Mouse (Mus musculus) limb, embryonic 10.5 days (tissue): ENCODE data around the gene Bcat1. TPM values are rescaled to one million over a fixed set of nuclear protein-coding genes. Genes with fewer than 3 reads are reported as not detected.

Source experiments
- DNase-seq: peaks from one replicate; pipeline ENCODE4 v3.0.0-alpha.2; 2017; ENCODE audit warnings: low spot score
- H3K27ac ChIP-seq: fragments of 300-500 bp; sonication (generic); 2 replicates; pipeline ENCODE4 v1.5.1; 2016; ENCODE audit warnings: mild to moderate bottlenecking
- H3K27me3 ChIP-seq: fragments of 300-500 bp; sonication (generic); 2 replicates; pipeline ENCODE4 v1.6.1; 2016; ENCODE audit warnings: low read depth, mild to moderate bottlenecking; ENCODE audit not compliant: poor library complexity, severe bottlenecking
- H3K36me3 ChIP-seq: fragments of 300-500 bp; sonication (generic); 2 replicates; pipeline ENCODE4 v1.6.1; 2016; ENCODE audit warnings: mild to moderate bottlenecking, moderate library complexity
- H3K4me1 ChIP-seq: fragments of 300-500 bp; sonication (generic); 2 replicates; pipeline ENCODE4 v1.6.1; 2016
- H3K4me3 ChIP-seq: fragments of 300-500 bp; sonication (generic); 2 replicates; pipeline ENCODE4 v1.5.1; 2016; ENCODE audit warnings: mild to moderate bottlenecking, moderate library complexity
- H3K9me3 ChIP-seq: fragments of 300-500 bp; sonication (generic); replicated peaks from 2 replicates; pipeline ENCODE4 v1.6.1; 2016; ENCODE audit warnings: mild to moderate bottlenecking
- WGBS: fragments of 180-500 bp; shearing (Covaris S2); methylation state at CpG from one replicate; pipeline ENCODE4 v1.1.7; 2016; 5-methylcytosine and 5-hydroxymethylcytosine counted together
- polyA plus RNA-seq: library from polyadenylated mRNA; unstranded; fragments of >200 nt; fragmentation: Nextera tagmentation; extraction: Ambion mirVana; gene quantifications from 2 replicates; pipeline ENCODE4 v1.2.1, GENCODE M21; 2016

The Bcat1 gene
- polyA plus RNA-seq, 1 experiment from 2014 or later: 66.0 TPM

DNA sequence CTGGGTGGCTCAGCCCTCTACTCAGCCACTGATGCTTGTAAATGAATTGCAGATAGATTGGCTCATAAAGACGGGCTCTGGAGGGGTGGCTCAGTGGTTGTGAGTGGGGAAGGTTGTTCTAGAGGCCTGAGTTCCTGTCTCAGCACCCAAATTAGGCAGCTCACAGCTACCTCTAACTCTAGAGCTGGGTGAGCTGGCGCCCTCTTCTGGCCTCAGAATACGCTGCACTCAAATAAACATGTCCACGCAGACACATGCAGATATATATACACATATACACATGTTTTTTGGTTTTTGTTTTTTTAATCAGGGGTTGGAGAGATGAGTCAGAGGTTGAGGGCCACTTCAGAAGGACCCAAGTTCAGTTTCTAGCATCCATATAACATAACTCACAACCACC is 105.1 kb downstream of the Bcat1 start:
- 81% methylated on average over 4 of the region's 4 CpGs for WGBS
- Histone ChIP-seq H3K27ac (no peak overlapping the region), H3K36me3 (no peaks in the 10 kb centered on the region), H3K9me3 (no peaks in the 10 kb centered on the region; the same call in 1 of the 2 replicates), H3K4me1 (no peaks in the 10 kb centered on the region), H3K27me3 (no peaks in the 10 kb centered on the region), H3K4me3 (no peak overlapping the region)
- DNase-seq: no peak

DNA sequence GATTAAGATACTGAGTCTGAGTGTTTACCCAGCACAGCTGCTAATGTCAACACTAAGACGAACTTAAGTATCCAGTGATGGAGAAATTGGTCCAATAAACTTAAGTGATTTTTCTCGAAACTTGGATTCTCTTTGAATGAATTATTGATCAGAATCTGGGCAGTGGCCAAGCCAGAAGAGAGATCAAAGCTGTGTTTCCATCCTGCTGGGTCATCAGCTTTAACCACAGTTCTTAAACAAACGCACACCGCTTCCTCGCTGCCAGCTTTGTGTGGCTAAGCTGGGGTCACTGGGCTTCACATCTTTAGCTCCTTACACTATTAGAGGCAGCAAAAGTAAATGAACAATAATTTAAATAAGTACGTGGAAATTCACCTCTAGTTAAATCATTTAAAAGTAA is 108.4 kb downstream of the Bcat1 start:
- Histone ChIP-seq H3K4me1 (no peaks in the 10 kb centered on the region), H3K9me3 (no peaks in the 10 kb centered on the region), H3K27me3 (no peaks in the 10 kb centered on the region), H3K4me3 (no peak overlapping the region), H3K36me3 (no peaks in the 10 kb centered on the region), H3K27ac (no peak overlapping the region)
- 59% methylated on average over 6 of the region's 6 CpGs for WGBS
- DNase-seq: no peak

DNA sequence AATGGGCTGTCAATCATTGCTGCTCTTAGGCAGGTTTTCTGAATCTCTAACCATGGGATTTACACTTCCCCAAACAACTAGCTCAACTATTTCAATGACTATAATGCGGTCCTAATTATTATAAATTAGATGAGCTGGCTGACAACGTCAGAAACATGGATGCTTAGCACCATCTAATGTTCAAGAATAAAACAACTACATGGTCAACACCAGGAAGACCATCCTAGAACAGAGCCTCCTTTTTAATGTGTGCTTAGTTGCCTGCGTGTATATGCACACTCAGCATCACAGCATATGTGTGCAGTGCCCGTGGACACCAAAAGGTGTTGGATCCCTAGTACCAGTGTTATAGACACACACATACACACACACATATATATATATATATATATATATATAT is 111.8 kb downstream of the Bcat1 start:
- H3K36me3 ChIP-seq: no peaks in the 10 kb centered on the region
- H3K27ac ChIP-seq: no peak overlapping the region
- no peak for DNase-seq
- WGBS: 87% methylated on average over 4 of the region's 4 CpGs
- peaks cover 5% of the 10 kb centered on the region; the same call in 1 of the 2 replicates for H3K4me1 ChIP-seq
- no peak overlapping the region for H3K4me3 ChIP-seq
- H3K9me3 ChIP-seq: no peaks in the 10 kb centered on the region
- no peaks in the 10 kb centered on the region for H3K27me3 ChIP-seq

DNA sequence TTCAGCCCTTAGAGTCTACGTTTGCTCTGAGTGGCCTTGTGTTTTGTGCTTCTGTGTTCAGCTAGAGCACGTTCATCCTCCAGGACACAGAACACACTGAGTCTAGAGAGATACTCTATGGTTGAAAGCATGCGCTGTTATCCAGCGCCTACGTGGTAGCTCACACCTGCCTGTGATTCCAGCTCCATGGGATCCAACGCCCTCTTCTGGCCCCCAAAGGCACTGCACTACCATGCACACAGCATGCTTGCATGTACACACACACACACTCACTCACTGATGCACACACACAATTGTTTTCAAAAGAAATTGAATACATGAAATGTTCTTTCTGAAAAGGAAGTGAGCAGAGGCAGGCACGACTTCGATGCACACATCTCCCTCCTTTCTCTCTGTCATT is 112.8 kb downstream of the Bcat1 start:
- H3K36me3 ChIP-seq: no peaks in the 10 kb centered on the region
- H3K9me3 ChIP-seq: no peaks in the 10 kb centered on the region
- no peak overlapping the region for H3K4me3 ChIP-seq
- peaks cover 5% of the 10 kb centered on the region; the same call in 1 of the 2 replicates for H3K4me1 ChIP-seq
- H3K27me3 ChIP-seq: no peaks in the 10 kb centered on the region
- no peak for DNase-seq
- no peak overlapping the region for H3K27ac ChIP-seq
- WGBS: 85% methylated on average over 8 of the region's 8 CpGs

DNA sequence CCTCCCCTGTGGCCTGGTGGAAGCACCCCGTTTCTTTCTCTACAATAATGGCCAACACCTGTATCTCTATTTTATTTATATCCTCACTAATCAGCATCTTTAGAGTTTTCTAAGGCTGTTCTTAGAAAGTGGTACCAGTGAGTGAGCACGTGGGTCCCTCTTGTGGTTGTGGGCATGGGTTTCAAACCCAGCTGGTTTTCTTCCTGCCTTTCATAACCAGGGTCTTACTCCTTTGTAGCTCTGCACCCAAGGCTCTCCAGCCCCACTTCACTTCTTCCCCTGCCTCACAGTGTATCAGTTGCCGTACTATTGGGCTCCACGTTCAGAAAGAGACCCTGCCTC is 114.0 kb downstream of the Bcat1 start:
- H3K4me3 ChIP-seq: no peak overlapping the region
- DNase-seq: no peak
- no peaks in the 10 kb centered on the region for H3K9me3 ChIP-seq
- no peak overlapping the region for H3K27ac ChIP-seq
- WGBS: 59% methylated on average over 4 of the region's 4 CpGs
- H3K4me1 ChIP-seq: peaks cover 5% of the 10 kb centered on the region; the same call in 1 of the 2 replicates
- H3K36me3 ChIP-seq: no peaks in the 10 kb centered on the region
- H3K27me3 ChIP-seq: no peaks in the 10 kb centered on the region

DNA sequence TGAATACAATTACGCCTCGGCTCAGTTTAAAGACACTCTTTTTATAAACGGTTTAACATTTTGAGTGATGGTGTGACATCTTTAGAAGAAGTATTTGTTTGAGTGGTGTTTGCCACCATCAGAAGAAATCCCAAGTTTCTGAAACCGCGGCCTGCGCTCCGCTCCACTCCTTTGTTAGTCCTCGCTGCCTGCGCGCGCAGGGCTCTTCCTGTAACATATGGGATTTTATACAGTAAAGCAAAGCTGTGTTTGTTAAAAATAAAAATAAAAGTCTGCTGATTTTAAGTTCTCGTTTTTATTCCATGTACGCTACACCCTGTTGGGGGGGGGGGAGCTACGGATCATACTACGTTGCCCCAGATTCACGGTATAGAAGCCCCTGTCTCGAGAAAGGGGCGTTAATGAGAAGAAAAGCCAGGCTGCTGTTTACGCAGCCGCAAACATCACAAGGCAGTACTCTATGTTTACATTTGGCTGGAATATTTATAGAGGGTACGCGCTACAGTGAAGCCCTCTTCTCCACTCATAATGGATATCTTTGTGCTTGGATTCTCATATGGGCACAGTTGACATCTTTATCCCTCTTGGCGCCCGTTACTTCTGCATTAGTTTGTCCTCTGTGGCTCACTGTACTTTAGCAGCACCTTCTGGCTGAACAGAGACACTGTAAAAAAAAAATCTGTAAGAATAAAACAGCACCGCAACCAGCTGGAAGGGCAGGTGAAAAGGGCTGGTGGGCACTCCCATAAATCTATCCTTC is 114.6 kb downstream of the Bcat1 start:
- Histone ChIP-seq H3K36me3 (no peaks in the 10 kb centered on the region), H3K27me3 (no peaks in the 10 kb centered on the region), H3K9me3 (no peaks in the 10 kb centered on the region), H3K4me1 (peaks cover 5% of the 10 kb centered on the region; the same call in 1 of the 2 replicates), H3K4me3 (no peak overlapping the region), H3K27ac (no peak overlapping the region)
- no peak for DNase-seq
- whole genome bisulfite sequencing: 88% methylated on average over 25 of the region's 25 CpGs

DNA sequence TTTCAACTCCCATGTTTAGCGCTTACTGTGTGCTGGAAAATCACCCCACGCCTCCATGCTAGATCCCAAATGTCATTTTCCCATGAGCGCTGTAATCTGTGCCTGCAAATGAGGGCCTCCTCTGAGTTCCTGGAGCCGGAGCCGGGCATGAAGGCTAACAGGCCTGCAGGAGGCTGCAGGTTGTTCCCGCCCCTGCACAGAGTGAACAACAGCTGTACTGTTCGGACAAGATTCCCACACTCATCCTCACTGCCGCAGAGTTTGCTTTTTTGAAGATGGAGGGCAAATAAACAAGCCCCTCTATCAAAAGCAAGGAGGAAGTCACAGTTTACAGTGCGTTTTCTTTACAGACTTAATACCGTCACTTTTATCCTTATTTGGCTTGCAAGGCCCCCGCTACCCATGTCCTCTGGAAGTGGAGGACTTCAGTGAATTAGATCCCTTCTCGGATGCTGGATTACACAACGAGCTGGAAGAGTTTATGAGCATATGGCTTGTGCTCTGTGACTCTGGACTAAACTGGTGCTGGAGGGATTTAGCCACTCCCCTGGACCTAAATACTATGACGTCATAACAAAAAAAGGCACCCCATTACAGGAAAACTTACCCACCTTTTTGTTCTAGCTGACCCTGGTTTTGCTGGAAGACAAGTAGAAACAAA is 120.0 kb downstream of the Bcat1 start:
- H3K4me3 ChIP-seq: no peak overlapping the region
- no peaks in the 10 kb centered on the region for H3K9me3 ChIP-seq
- H3K4me1 ChIP-seq: peaks cover 19% of the 10 kb centered on the region
- peak overlapping the region; percentile 37; the same call in 1 of the 2 replicates for H3K27ac ChIP-seq
- no peak for DNase-seq
- H3K27me3 ChIP-seq: no peaks in the 10 kb centered on the region
- WGBS: 68% methylated on average over 14 of the region's 14 CpGs
- H3K36me3 ChIP-seq: no peaks in the 10 kb centered on the region

DNA sequence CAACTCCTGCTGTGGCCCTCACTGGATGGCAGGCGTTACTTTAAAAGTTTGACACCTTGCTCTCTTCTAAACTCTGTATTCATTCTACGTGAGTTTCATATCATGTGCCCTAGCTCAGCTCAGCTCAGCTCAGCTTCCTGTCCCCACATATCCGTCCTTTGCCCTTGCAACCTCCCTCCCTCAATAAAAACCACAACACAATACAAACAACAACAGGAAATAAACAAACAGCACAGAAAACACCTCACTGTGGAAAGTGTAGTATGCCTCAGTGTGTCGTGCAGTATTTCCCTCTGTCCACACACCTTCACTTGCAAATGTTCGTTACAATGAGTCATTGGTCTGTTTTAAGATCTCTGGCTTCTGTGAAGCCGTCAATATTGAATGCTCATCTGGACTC is 123.1 kb downstream of the Bcat1 start:
- H3K27ac ChIP-seq: no peak overlapping the region
- no peaks in the 10 kb centered on the region for H3K9me3 ChIP-seq
- peaks cover 22% of the 10 kb centered on the region for H3K4me1 ChIP-seq
- 86% methylated on average over 6 of the region's 6 CpGs for WGBS
- H3K27me3 ChIP-seq: no peaks in the 10 kb centered on the region
- DNase-seq: no peak
- H3K4me3 ChIP-seq: no peak overlapping the region
- no peaks in the 10 kb centered on the region for H3K36me3 ChIP-seq

DNA sequence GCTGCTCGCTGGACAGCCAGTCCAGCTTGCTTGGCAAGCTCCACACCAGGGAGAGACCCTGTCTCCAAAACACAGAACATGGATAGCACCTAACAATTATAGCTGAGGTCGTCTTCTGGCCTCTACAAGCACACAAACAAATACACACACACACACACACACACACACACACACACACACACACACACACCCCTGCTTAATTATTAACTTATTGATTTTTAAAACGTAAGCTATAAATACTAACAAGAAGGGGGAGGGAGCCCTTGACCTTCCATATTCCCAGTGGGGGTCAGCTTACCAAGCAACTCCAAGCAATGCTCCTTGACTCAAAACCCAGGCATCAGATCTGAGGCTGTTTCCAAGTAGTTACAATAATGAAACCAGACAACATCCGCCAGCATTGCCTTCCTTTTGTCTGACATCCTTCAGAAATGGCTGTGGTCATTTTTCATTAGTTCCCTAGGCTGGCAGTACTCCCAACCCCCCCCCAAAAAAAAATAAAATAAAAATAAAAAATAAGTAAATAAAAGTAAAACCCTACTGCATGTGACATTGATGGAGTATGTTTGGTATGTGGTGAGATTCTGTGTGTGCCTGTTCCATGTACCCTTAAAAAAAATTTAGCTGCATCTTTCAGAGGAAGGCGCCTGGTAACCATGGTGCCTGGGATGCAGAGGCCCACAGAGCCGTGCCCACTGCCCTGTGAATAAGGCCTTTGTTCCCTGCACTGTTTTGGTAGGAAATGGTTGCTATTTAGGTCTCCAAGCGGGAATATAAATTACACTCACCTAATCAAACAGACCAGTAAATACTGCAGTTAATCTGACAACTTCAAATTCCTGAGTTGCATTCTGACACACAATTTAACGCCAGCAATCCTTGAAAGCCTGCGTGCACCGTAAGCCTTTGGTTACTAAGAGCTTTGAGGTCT is 131.3 kb downstream of the Bcat1 start:
- peak overlapping the region; percentile 84 for H3K27ac ChIP-seq

More for the DNA sequence above, 131.3 kb downstream of the Bcat1 start:
- 0 out of 2 replicates have a peak overlapping the region, but pooled peaks have one; percentile 15 for H3K4me3 ChIP-seq
- H3K36me3 ChIP-seq: no peaks in the 10 kb centered on the region
- no peaks in the 10 kb centered on the region for H3K9me3 ChIP-seq
- peaks cover 62% of the 10 kb centered on the region for H3K4me1 ChIP-seq
- no peaks in the 10 kb centered on the region for H3K27me3 ChIP-seq
- DNase-seq: peak; percentile 56
- 50% methylated on average over 10 of the region's 10 CpGs for whole genome bisulfite sequencing

Other genes starting within 250 kb of the Bcat1 start
- 1.7 and 1.8 TPM in 2 replicates for gene Lrmp, start 39.5 kb upstream of the Bcat1 start, polyA plus RNA-seq
- 0.18 and 0.31 TPM in 2 replicates for gene Casc1, start 134.8 kb upstream of the Bcat1 start, polyA plus RNA-seq
- gene Etfrf1, start 134.9 kb upstream of the Bcat1 start, polyA plus RNA-seq: 25.0 and 30.8 TPM in 2 replicates
- gene Kras, start 174.1 kb upstream of the Bcat1 start, polyA plus RNA-seq: 78.5 and 80.8 TPM in 2 replicates